In genomic region chr11:32117930-32118329, GRCm38 (mm10) we compare ENCODE assay signal across 16 mouse cellular contexts.
DNase-seq lines count a peak whose midpoint lies in the region; TF ChIP-seq lines count a peak whose summit lies in the region.
"Had no signal": no experiment of that assay in that cellular context is flagged by ENCODE, and none has a peak within 500 bp of the region (broad histone marks: within the 10 kb centered on the region; RNA-seq: fewer than 3 reads in every experiment).

No protein-coding gene starts in this region.

- intact Hi-C loops in left cerebral cortex, postnatal 25 days (cut with DNase I), result no loop called here

- peak overlapping the region; percentile 82; the same call in 1 of the 2 replicates for H3K27ac ChIP-seq in layer of hippocampus, adult 2 months
- H3K27ac ChIP-seq in embryonic facial prominence, embryonic 10.5 days (replicated peaks), result 0 out of 2 replicates have a peak overlapping the region, but pooled peaks have one; percentile 2
- peak overlapping the region; percentile 84 for H3K27ac ChIP-seq in olfactory bulb, adult 2 months (ENCODE audit: insufficient read depth, low read depth, low read length)
- H3K27ac ChIP-seq: heart, embryonic 15.5 days; limb, embryonic 15.5 days; stomach, postnatal 0 days had no signal

- peaks cover 27% of the 10 kb centered on the region for H3K4me1 ChIP-seq in embryonic facial prominence, embryonic 10.5 days
- peaks cover 40% of the 10 kb centered on the region for H3K4me1 ChIP-seq in olfactory bulb, adult 2 months (ENCODE audit: control insufficient read depth, insufficient read depth, low read length)

- DNase-seq in layer of hippocampus, adult 2 months (ENCODE audit: low spot score in 2 of 2), result no peak
- no peak for DNase-seq in layer of hippocampus, adult 9-11 months
- no peak for DNase-seq in embryonic facial prominence, embryonic 10.5 days (ENCODE audit: low spot score)
- peak; percentile 61 to 77 for DNase-seq in left cerebral cortex, postnatal 25 days (ENCODE audit: low spot score in 2 of 2)
- DNase-seq in urinary bladder, postnatal 10 days (ENCODE audit: low spot score), result no peak
- no peak for DNase-seq in cerebellum, adult 18-20 months
- DNase-seq: adrenal gland, postnatal 36 days; cerebellum, adult 9-11 months; heart, adult 18-20 months; lung, postnatal 14 days had no signal

- H3K9me3 ChIP-seq in embryonic facial prominence, embryonic 10.5 days, result peaks cover 7% of the 10 kb centered on the region
- H3K9me3 ChIP-seq: heart, embryonic 15.5 days; hindbrain, embryonic 13.5 days; limb, embryonic 15.5 days had no signal

- no peak for TF ChIP-seq POLR2A in olfactory bulb, adult 2 months (IDR thresholded peaks at IDR 0.05; ENCODE audit: insufficient read depth, low read depth, low read length)

- no peak for TF ChIP-seq CTCF in layer of hippocampus, adult 2 months (conservative IDR thresholded peaks at IDR 0.05)
- TF ChIP-seq CTCF in olfactory bulb, adult 2 months (IDR thresholded peaks at IDR 0.05; ENCODE audit: insufficient read depth, low read depth, low read length), result no peak

- H3K27me3 ChIP-seq in embryonic facial prominence, embryonic 10.5 days (replicated peaks; ENCODE audit: low read depth, poor library complexity, severe bottlenecking), result no peaks in the 10 kb centered on the region
- H3K27me3 ChIP-seq: heart, embryonic 15.5 days; hindbrain, embryonic 13.5 days; limb, embryonic 15.5 days had no signal

- no peaks in the 10 kb centered on the region for H3K36me3 ChIP-seq in embryonic facial prominence, embryonic 10.5 days (replicated peaks)
- H3K36me3 ChIP-seq: heart, embryonic 15.5 days; hindbrain, embryonic 13.5 days; limb, embryonic 15.5 days had no signal

- H3K4me3 ChIP-seq in layer of hippocampus, adult 2 months, result no peak overlapping the region
- H3K4me3 ChIP-seq in embryonic facial prominence, embryonic 10.5 days, result no peak overlapping the region
- H3K4me3 ChIP-seq in olfactory bulb, adult 2 months (ENCODE audit: insufficient read depth, low read depth, low read length), result no peak overlapping the region
- H3K4me3 ChIP-seq: heart, embryonic 15.5 days; hindbrain, embryonic 13.5 days; left cerebral cortex, adult 2 months; limb, embryonic 15.5 days had no signal

- 66% methylated on average over 2 of the region's 2 CpGs for WGBS in embryonic facial prominence, embryonic 10.5 days
- 16% methylated on average over 2 of the region's 2 CpGs for WGBS in olfactory bulb, adult 2 months

Comparison
In these comparisons a context has a peak if more than half of its experiments do, and no peak if none do; other contexts are left out.
1. DNase-seq: peak in left cerebral cortex, postnatal 25 days (2 of 2); none in layer of hippocampus, adult 2 months (0 of 2), layer of hippocampus, adult 9-11 months (single experiment), embryonic facial prominence, embryonic 10.5 days (single experiment), urinary bladder, postnatal 10 days (single experiment) and cerebellum, adult 18-20 months (0 of 2).
2. H3K27ac ChIP-seq: peak in every context shown above with its lines; median percentile 84 in olfactory bulb, adult 2 months; 82 in layer of hippocampus, adult 2 months; 2 in embryonic facial prominence, embryonic 10.5 days.